Mouse (Mus musculus): Measurements from ENCODE around the gene Pnmal2. TPM values are rescaled to one million over a fixed set of nuclear protein-coding genes. Genes with fewer than 3 reads are reported as not detected.

Pnmal2 gene
- polyA plus RNA-seq, 1 experiment from 2014 or later, result 146 TPM

- H3K36me3 ChIP-seq (ENCODE audit: control insufficient read depth, insufficient read depth, low read length), result peaks cover 40% of the 10 kb centered on the region
- WGBS, result 85% methylated on average over 28 of the region's 32 CpGs
- no peak overlapping the region for H3K4me3 ChIP-seq (ENCODE audit: low read length)
- H3K4me1 ChIP-seq (ENCODE audit: control insufficient read depth, insufficient read depth, low read depth, low read length), result peaks cover 28% of the 10 kb centered on the region
- H3K9ac ChIP-seq (ENCODE audit: low read depth, low read length), result no peak overlapping the region
- no peaks in the 10 kb centered on the region for H3K27me3 ChIP-seq (replicated peaks; ENCODE audit: control insufficient read depth, insufficient read depth, low read length)
- no peaks in the 10 kb centered on the region for H3K9me3 ChIP-seq (ENCODE audit: control insufficient read depth, low read length)
- H3K27ac ChIP-seq (ENCODE audit: low read depth, low read length), result no peak overlapping the region
- H3K4me2 ChIP-seq (ENCODE audit: low read length), result no peak overlapping the region
- no peak for ATAC-seq
Observed at GRCm38 (mm10) chr7:16915461-16916340, 28.8 kb upstream of the Pnmal2 start.

DNA sequence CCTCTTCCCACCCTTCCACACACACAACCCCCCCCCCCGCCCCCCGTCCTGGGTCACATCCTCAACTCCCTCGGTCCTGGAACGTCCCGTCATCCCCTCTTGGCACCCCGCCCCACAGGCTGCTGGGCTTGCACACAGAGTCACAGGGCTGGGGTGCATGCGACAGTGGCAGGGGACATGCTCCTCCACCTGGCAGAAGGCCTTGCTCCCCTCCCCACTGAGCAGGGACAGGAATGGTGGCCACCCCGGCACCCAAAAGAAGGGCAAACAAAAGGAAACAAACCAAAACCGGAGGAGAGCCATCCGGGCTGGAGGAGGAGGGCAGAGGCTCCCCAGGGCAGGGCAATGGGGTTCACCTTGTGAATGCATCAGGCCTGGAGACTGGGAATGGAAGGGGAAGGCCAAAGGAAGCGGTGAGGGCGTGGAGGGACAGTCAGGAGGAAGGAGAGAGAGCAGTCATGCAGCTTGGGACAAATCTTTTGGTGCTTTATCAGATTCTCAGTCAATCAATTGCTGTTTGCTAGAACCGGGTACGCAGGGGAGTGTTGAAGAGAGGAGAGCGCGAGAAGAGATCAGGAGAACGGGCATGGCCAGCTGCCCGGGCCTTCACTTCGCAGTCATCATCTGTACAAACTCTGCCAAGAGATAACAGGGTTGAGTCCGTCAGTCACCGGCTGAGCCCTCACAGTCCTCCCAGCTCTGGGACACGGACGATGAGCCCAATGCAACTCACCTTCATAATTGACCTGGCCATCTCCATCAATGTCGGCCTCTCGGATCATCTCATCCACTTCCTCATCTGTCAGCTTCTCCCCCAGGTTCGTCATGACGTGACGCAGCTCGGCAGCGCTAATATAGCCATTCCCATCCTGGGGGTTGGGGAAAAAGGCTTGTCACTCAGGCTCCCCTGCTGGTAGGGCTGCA is 27.9 kb upstream of the Pnmal2 start:
- Histone ChIP-seq H3K9ac (ENCODE audit: low read depth, low read length) (no peak overlapping the region), H3K4me2 (ENCODE audit: low read length) (no peak overlapping the region), H3K36me3 (ENCODE audit: control insufficient read depth, insufficient read depth, low read length) (peaks cover 40% of the 10 kb centered on the region), H3K27ac (ENCODE audit: low read depth, low read length) (no peak overlapping the region), H3K4me1 (ENCODE audit: control insufficient read depth, insufficient read depth, low read depth, low read length) (peaks cover 37% of the 10 kb centered on the region), H3K9me3 (ENCODE audit: control insufficient read depth, low read length) (no peaks in the 10 kb centered on the region), H3K4me3 (ENCODE audit: low read length) (no peak overlapping the region), H3K27me3 (replicated peaks; ENCODE audit: control insufficient read depth, insufficient read depth, low read length) (no peaks in the 10 kb centered on the region)
- 76% methylated on average over 30 of the region's 30 CpGs for WGBS
- no peak for ATAC-seq

GRCm38 (mm10) chr7:16917447-16917846 is 27.0 kb upstream of the Pnmal2 start:
- peaks cover 40% of the 10 kb centered on the region for H3K36me3 ChIP-seq (ENCODE audit: control insufficient read depth, insufficient read depth, low read length)
- WGBS, result 71% methylated on average over 11 of the region's 11 CpGs

DNA sequence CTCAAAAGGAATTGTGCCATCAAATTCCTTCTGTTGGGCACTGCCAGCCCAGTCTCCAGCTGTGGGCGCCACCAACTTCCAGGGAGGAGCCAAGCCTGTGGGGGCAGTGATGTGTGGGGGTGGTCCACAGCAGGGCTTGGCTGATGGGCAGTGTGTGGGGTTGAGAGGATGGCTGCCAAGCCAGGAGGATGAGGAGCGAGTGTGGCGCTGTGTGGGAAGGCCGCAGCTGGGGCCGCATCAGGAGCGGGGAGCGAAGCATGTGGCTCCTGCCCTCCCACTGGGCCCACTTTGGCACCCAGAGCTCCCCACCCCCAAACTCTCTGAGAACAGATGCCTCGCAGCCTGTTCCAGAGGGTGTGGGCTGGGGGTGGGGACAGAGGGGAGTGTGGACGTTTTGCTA is 26.5 kb upstream of the Pnmal2 start:
- H3K4me2 ChIP-seq (ENCODE audit: low read length), result no peak overlapping the region
- H3K27me3 ChIP-seq (replicated peaks; ENCODE audit: control insufficient read depth, insufficient read depth, low read length), result no peaks in the 10 kb centered on the region
- H3K9ac ChIP-seq (ENCODE audit: low read depth, low read length), result peak overlapping the region; percentile 28; the same call in 1 of the 2 replicates
- WGBS, result 43% methylated on average over 9 of the region's 9 CpGs
- H3K4me3 ChIP-seq (ENCODE audit: low read length), result no peak overlapping the region
- H3K4me1 ChIP-seq (ENCODE audit: control insufficient read depth, insufficient read depth, low read depth, low read length), result peaks cover 47% of the 10 kb centered on the region
- no peak for ATAC-seq
- peak overlapping the region; percentile 7; the same call in 1 of the 2 replicates for H3K27ac ChIP-seq (ENCODE audit: low read depth, low read length)
- H3K36me3 ChIP-seq (ENCODE audit: control insufficient read depth, insufficient read depth, low read length), result peaks cover 40% of the 10 kb centered on the region
- no peaks in the 10 kb centered on the region for H3K9me3 ChIP-seq (ENCODE audit: control insufficient read depth, low read length)

More at GRCm38 (mm10) chr7:16917447-16917846, 27.0 kb upstream of the Pnmal2 start:
- peaks cover 46% of the 10 kb centered on the region for H3K4me1 ChIP-seq (ENCODE audit: control insufficient read depth, insufficient read depth, low read depth, low read length)
- no peak overlapping the region; the same call in 1 of the 2 replicates for H3K9ac ChIP-seq (ENCODE audit: low read depth, low read length)
- H3K27me3 ChIP-seq (replicated peaks; ENCODE audit: control insufficient read depth, insufficient read depth, low read length), result no peaks in the 10 kb centered on the region
- H3K4me3 ChIP-seq (ENCODE audit: low read length), result no peak overlapping the region
- no peak overlapping the region for H3K4me2 ChIP-seq (ENCODE audit: low read length)
- no peak for ATAC-seq
- no peak overlapping the region; the same call in 1 of the 2 replicates for H3K27ac ChIP-seq (ENCODE audit: low read depth, low read length)
- H3K9me3 ChIP-seq (ENCODE audit: control insufficient read depth, low read length), result no peaks in the 10 kb centered on the region

DNA sequence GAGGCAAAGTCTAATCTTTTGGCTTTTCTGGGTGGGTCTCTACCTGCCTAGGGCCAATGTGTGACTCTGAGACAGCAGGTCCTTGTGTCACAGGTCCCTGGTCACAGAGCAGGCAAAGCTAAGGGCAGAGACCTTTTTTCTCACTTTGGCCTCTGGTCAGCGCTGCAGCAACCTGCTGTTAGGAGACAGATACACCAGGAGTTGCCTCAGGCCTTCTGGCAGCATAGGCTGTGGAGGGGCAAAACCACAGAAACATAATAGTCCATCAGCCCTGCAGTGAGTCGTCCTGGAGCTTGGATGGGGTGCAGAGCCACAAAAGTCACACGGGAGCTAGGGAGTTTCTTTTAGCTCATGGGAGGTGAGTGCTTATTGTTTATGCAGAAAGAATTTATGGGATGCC is 25.8 kb upstream of the Pnmal2 start:
- Histone ChIP-seq H3K4me1 (ENCODE audit: control insufficient read depth, insufficient read depth, low read depth, low read length) (peaks cover 47% of the 10 kb centered on the region), H3K9ac (ENCODE audit: low read depth, low read length) (no peak overlapping the region), H3K9me3 (ENCODE audit: control insufficient read depth, low read length) (no peaks in the 10 kb centered on the region), H3K27ac (ENCODE audit: low read depth, low read length) (peak overlapping the region; percentile 32; the same call in 1 of the 2 replicates), H3K27me3 (replicated peaks; ENCODE audit: control insufficient read depth, insufficient read depth, low read length) (no peaks in the 10 kb centered on the region), H3K36me3 (ENCODE audit: control insufficient read depth, insufficient read depth, low read length) (peaks cover 40% of the 10 kb centered on the region), H3K4me2 (ENCODE audit: low read length) (no peak overlapping the region), H3K4me3 (ENCODE audit: low read length) (no peak overlapping the region)
- ATAC-seq, result no peak
- WGBS, result 69% methylated on average over 3 of the region's 3 CpGs

DNA sequence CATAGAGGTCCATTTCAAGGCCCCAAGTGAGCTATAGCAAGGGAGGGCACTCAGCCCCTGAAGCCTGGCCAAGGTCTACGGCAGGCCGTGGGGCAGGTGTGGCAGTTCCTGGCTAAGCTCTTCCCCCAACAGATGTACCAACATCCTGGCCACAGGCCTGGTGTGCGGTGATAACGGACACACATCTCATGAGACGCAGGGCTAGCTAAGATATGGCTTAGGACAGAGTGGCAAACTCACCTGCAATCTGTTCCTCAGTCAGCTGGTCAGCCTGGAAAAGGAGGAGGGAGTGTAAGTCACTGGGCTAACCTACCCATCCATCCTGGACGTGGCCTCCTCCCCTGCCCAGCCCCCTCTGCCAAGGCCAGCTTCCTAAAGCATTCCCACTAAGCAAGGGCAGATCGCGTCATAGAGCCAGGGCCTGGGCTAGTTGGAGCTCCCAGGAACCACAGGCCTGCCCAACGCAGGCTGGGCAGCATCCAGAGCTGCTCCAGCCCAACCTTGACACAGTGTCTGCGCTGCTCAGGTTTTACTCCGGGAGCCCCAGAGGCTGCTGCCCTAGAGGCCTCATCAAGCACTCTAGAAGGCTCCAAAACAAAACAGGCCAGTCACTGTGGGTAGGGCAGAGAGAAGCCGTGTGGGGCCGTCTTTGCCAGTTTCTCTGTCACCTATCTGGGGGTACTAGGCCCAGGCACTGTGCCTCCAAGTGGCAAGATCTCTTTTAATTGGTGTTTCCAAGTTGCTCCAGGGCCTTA is 24.9 kb upstream of the Pnmal2 start:
- WGBS, result 77% methylated on average over 13 of the region's 13 CpGs
- Histone ChIP-seq H3K36me3 (ENCODE audit: control insufficient read depth, insufficient read depth, low read length) (peaks cover 37% of the 10 kb centered on the region), H3K27ac (ENCODE audit: low read depth, low read length) (peak overlapping the region; percentile 26; the same call in 1 of the 2 replicates), H3K9me3 (ENCODE audit: control insufficient read depth, low read length) (no peaks in the 10 kb centered on the region), H3K9ac (ENCODE audit: low read depth, low read length) (peak overlapping the region; percentile 6), H3K4me3 (ENCODE audit: low read length) (peak overlapping the region; percentile 17), H3K4me1 (ENCODE audit: control insufficient read depth, insufficient read depth, low read depth, low read length) (peaks cover 47% of the 10 kb centered on the region), H3K27me3 (replicated peaks; ENCODE audit: control insufficient read depth, insufficient read depth, low read length) (no peaks in the 10 kb centered on the region), H3K4me2 (ENCODE audit: low read length) (peak overlapping the region; percentile 92)
- ATAC-seq, result no peak

DNA sequence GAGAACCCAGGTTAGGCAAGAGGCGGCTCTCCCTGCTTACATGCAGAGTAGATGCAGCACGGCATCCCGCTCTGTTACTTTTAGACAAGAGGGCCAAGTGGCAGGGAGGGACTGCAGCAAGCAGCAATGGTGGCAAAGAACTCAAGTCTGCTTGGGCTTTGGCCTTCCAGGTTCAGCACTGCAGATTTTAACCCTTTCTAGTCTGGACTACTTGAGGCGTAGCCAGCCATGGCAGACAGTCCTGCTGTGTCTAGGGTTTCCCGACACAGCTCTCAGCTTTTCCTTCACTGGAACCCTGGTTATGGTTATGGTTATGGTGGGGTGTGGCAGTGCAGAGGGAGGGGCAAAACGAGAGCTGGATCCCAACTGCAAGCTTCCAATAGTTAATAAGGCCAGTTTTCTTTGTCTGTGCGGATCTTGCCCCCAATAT is 24.3 kb upstream of the Pnmal2 start:
- 70% methylated on average over 7 of the region's 7 CpGs for WGBS
- Histone ChIP-seq H3K9me3 (ENCODE audit: control insufficient read depth, low read length) (no peaks in the 10 kb centered on the region), H3K27me3 (replicated peaks; ENCODE audit: control insufficient read depth, insufficient read depth, low read length) (no peaks in the 10 kb centered on the region), H3K4me3 (ENCODE audit: low read length) (peak overlapping the region; percentile 17), H3K27ac (ENCODE audit: low read depth, low read length) (no peak overlapping the region), H3K36me3 (ENCODE audit: control insufficient read depth, insufficient read depth, low read length) (peaks cover 31% of the 10 kb centered on the region), H3K4me1 (ENCODE audit: control insufficient read depth, insufficient read depth, low read depth, low read length) (peaks cover 47% of the 10 kb centered on the region), H3K4me2 (ENCODE audit: low read length) (peak overlapping the region; percentile 92), H3K9ac (ENCODE audit: low read depth, low read length) (peak overlapping the region; percentile 33; the same call in 1 of the 2 replicates)
- no peak for ATAC-seq

- Histone ChIP-seq H3K9me3 (ENCODE audit: control insufficient read depth, low read length) (no peaks in the 10 kb centered on the region), H3K4me3 (ENCODE audit: low read length) (peak overlapping the region; percentile 60), H3K27me3 (replicated peaks; ENCODE audit: control insufficient read depth, insufficient read depth, low read length) (no peaks in the 10 kb centered on the region), H3K4me2 (ENCODE audit: low read length) (peak overlapping the region; percentile 92), H3K4me1 (ENCODE audit: control insufficient read depth, insufficient read depth, low read depth, low read length) (peaks cover 47% of the 10 kb centered on the region), H3K27ac (ENCODE audit: low read depth, low read length) (peak overlapping the region; percentile 99), H3K36me3 (ENCODE audit: control insufficient read depth, insufficient read depth, low read length) (peaks cover 26% of the 10 kb centered on the region), H3K9ac (ENCODE audit: low read depth, low read length) (peak overlapping the region; percentile 98)
- 25% methylated on average over 21 of the region's 21 CpGs for WGBS
- ATAC-seq, result no peak
Observed at GRCm38 (mm10) chr7:16920818-16921791, 23.4 kb upstream of the Pnmal2 start.

All from hindbrain, embryonic 16.5 days (tissue).